Mouse (Mus musculus): ENCODE measurements around the gene Polr2e. TPM values are rescaled to one million over a fixed set of nuclear protein-coding genes. Genes with fewer than 3 reads are reported as not detected.
"Not testable (repeated sequence)": the region's sequence is repeated elsewhere in the genome, so short reads cannot be mapped to it uniquely, and the experiment has no call there.

The Polr2e gene
- total RNA-seq, 2 experiments from 2014 or later, result 86.3 to 94.3 TPM

GRCm38 (mm10) chr10:80057683-80058326 is 18.2 kb upstream of the Polr2e start:
- DNase-seq (ENCODE audit: low spot score in 2 of 2), result no peak

DNA sequence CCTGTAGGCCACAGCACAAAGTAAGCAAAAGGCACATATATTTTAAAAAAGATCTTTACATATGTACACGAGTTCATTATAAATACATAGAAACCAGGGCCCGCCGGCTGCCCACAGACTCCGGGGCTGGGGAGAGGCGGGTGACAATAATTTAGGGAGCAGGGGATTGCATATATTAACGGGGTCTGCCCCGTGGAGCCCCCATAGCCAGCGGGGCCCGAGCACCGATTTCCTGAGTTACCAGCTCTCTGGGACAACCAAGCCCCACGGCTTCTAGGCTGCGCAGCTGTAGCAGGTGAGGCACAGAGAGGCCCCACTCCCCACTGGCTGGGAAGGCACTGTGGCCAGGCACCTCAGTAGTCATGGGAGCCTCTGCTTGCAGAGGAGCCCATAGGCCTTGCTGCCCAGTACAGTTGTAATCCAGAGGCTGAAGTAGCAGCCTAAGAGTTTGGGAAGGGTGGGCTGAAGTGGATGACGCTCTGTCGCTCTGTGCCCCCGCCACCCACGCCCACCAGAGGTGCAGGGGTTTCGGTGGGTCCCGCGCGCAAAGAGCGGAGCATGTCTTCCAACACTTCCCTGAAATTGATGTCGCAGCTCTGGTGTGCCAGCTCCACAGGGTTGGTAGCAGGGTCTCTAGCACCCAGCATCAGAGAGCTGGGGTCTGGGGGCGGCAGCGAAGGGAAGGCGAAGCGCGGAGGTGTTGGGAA is 17.5 kb upstream of the Polr2e start:
- no peak for DNase-seq (ENCODE audit: low spot score in 2 of 2)

DNA sequence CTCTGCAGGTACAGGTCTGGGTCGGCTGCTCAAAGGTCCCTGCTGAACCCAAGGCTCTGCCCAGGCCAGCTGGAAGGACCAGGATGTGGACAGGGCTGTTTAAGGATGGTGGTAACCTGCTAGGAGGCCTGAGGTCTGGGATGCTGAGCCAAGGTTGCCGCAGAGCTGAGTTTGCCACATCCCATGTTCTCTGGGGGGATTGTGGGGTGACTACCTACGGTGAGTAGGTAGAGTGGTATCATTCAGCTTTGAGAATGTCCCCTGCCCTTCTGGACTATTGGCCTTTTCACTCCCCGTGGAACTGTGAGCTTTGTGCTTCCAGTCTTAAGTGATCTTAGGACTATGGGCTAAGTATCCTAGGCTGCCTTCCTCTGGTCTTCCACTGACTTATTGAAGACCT is 16.9 kb upstream of the Polr2e start:
- no peak for DNase-seq (ENCODE audit: low spot score in 2 of 2)

DNA sequence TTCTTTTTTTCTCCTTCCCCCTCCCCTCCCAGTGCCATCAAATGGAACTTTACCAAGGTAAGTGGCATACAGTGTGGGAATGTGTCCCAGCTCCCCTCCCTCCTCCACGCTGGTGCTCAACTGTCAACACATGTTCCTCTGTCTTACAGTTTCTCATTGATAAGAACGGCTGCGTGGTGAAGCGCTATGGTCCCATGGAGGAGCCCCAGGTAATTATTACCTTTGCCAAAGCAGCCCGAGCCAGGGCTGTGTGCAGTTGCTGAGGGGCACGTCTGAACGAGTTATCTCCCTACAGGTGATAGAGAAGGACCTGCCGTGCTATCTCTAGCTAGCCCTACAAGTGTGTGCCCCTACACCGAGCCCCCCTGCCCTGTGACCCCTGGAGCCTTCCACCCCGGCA is 16.3 kb upstream of the Polr2e start:
- DNase-seq (ENCODE audit: low spot score in 2 of 2), result no peak

- no peak for DNase-seq (ENCODE audit: low spot score in 2 of 2)
These were observed 15.8 kb upstream of the Polr2e start for GRCm38 (mm10) chr10:80055364-80055763.

DNA sequence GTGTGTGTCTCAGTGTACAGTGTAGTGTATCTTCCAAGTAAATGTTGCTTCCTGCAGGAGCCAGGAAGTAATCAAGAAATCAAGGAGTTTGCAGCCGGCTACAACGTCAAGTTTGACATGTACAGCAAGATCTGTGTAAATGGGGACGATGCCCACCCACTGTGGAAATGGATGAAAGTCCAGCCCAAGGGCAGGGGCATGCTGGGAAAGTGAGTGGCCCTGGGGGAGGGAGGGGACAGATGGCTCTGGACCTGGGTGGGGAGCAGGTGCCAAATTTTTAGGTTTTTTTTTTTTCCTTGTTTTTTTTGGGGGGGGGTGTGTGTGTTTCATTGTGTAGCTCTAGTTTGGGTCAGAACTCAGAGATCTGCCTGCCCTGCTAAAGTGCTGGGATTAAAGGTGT is 15.3 kb upstream of the Polr2e start:
- not testable (repeated sequence) for DNase-seq (ENCODE audit: low spot score in 2 of 2)

DNA sequence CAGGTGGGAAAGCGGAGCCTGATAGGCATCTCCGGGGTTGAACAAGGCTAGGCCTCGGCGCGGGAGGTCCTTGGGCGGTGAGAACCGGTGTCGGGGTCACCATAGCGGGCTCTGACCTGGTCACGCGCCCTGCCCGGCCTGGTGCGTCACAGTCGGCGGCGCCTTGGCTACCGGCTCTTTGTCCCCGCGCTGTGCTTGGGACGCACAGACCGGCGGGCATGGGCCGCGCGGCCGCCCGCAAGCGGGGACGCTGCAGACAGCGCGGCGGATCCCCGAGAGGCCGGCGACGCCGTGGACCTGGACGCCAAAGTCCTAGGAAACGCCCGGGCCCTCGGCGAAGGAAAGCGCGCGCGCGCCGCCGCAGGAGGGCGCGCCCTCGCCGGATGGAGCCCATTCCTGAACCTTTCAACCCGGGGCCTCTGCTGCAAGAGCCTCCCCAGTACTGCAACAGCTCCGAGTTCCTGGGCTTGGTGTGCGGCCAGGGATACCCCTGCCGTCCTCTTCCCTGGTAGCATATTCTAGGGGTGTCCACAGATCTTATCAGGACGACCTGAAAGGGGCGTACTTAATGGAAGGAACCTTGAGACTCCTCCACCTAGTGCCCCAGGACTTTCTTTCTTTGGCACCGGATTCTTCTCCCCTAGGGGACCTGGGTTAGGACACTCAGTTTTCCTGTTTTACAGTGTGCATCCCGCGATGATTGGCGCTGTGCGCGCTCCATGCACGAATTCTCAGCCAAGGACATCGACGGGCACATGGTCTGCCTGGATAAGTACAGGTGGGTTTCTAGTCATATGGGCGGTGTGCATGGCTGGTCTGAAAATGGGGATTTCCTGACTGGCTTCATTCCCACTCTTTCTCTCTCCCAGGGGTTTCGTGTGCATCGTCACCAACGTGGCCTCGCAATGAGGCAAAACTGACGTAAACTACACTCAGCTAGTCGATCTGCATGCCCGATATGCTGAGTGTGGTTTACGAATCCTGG is 14.5 kb upstream of the Polr2e start:
- peak; percentile 64 to 71 for DNase-seq (ENCODE audit: low spot score in 2 of 2)

GRCm38 (mm10) chr10:80053259-80053780 is 13.7 kb upstream of the Polr2e start:
- peak; percentile 98 for DNase-seq (ENCODE audit: low spot score in 2 of 2)

DNA sequence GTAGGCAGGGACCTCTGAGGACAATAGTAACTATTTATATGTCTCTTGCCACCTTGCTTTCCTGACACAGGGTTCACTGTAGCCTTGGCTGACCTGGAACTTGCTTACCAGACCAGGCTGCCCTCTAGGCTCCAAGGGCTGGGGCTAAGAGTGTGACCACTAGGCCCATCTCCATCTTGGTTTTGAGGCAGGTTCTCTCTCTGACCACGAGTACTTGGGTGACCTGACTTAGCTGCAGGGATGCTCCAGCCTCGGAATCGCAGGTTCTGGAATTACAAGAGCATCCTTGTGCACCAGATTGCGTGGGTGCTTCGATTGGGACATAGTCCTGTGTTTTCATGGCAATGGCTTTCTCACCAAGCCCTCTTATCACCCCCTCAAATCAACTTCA is 12.8 kb upstream of the Polr2e start:
- no peak for DNase-seq (ENCODE audit: low spot score in 2 of 2)

DNA sequence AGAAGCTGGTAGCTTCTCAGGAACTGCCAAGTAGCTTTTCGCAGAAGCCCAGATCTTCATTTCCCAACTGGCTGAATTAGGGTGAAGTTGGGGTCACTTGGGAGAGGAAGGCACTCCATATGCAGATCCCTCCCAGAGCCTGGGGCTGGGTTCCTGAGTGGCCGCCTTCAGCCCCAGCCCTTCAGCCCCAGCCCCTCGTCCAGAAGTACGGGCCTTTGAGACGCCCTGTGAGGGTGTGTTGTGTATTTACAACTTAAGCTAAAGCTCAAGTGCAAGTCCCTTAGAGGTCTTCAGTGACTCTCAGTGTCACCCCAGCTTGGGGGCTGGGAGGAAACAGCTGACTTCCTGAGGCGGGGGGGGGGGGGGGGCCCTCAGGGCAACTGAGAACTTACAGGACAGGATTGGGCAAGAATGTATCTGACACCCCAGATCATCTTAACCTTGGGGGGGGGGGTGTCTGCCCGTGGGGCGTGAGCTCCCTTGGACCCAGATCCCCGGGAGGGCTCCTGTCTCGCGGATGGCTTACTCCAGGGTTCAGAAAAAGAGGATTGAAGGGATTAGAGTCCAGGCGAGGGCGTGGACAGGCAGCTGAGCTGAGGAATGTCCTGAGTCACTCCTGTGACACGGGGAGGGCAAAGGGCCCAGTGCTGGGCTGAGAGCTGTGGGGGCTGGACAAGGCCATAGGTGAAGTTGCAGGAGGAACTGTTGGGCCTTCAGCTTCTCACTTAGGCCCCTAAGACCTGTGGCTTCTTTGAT is 12.2 kb upstream of the Polr2e start:
- peak in 1 of 2 experiments; percentile 54 for DNase-seq (ENCODE audit: low spot score in 2 of 2)

GRCm38 (mm10) chr10:80050885-80051617 is 11.5 kb upstream of the Polr2e start:
- no peak for DNase-seq (ENCODE audit: low spot score in 2 of 2)

- DNase-seq (ENCODE audit: low spot score in 2 of 2), result no peak
These were observed 10.6 kb upstream of the Polr2e start for GRCm38 (mm10) chr10:80050244-80050643.

- DNase-seq (ENCODE audit: low spot score in 2 of 2), result no peak
These were observed 9.2 kb upstream of the Polr2e start for GRCm38 (mm10) chr10:80048834-80049233.

DNA sequence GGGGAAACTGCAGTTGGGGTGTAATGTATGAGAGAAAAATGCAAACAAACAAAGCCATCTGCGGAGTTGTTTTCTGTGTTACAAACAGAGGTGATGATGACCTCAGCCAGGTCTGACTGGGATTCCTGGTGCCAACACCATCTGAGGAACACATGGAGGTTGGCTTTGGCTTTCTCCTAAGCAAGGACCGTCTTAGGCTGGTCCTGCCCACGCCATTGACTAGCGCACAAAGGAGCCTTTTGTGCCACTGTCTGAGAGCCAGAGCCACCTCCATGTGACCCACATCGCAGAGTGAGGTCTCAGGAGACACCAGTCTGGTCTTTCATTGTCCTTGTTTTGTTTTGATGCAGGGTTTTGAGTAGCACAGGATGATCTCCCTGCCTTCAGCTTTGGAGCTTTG is 8.8 kb upstream of the Polr2e start:
- no peak for DNase-seq (ENCODE audit: low spot score in 2 of 2)

GRCm38 (mm10) chr10:80047041-80047565 is 7.5 kb upstream of the Polr2e start, which contains the start of gene Gpx4:
TSS of gene Gpx4 (plus strand) at chr10:80047166.
- no peak for DNase-seq (ENCODE audit: low spot score in 2 of 2)

GRCm38 (mm10) chr10:80045766-80046165 is 6.2 kb upstream of the Polr2e start:
- no peak for DNase-seq (ENCODE audit: low spot score in 2 of 2)

DNA sequence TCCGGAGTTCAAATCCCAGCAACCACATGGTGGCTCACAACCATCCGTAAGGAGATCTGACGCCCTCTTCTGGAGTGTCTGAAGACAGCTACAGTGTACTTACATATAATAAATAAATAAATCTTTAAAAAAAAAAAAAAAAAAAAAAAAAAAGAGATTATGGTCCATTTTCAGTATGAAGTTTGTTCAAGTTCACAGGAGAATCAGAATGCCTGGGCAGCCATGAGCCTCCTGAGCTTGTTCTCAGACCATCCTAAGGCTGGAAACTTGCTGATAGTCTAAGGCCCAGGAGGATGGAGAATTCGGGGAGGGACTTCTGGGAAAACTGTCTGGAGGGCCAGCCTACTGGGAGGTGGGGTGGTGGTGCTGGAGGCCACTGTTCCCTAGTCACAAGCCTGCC is 5.8 kb upstream of the Polr2e start:
- DNase-seq (ENCODE audit: low spot score in 2 of 2), result not testable (repeated sequence)

- DNase-seq (ENCODE audit: low spot score in 2 of 2), result no peak
These were observed 4.5 kb upstream of the Polr2e start for GRCm38 (mm10) chr10:80044087-80044486.

DNA sequence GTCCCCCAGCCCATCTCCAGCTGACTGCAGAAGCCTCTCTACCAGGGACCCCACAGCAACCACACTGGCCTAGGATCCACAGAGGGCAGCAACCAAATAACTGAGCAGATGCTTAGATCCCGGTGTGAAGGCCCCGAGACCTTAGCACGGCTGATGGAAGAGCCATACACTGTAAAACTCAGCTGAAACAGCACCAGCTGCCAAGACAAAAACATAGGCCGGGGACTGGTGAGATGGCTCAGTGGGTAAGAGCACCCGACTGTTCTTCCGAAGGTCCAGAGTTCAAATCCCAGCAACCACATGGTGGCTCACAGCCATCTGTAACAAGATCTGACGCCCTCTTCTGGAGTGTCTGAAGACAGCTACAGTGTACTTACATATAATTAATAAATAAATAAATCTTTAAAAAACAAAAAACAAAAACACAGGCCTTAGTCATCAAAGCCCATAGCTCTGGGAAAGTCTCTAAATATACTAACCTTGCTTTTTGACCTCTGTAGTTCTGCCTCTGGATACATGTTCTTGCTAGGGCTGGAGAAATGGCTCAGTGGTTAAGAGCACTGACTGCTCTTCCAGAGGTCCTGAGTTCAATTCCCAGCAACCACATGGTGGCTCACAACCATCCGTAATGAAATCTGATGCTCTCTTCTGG is 1.9 kb upstream of the Polr2e start:
- not testable (repeated sequence) for DNase-seq (ENCODE audit: low spot score in 2 of 2)

Measured in adrenal gland, adult 18-20 months (tissue).